Mouse (Mus musculus) liver, embryonic 14.5 days (tissue): ENCODE data around the gene Tesk1.

ENCODE experiments used
- CTCF ChIP-seq: IDR thresholded peaks from 2 replicates; pipeline ENCODE4 v1.5.1; 2016; ENCODE audit warnings: antibody characterized with exemption, low read depth, control low read depth
- EP300 ChIP-seq: IDR thresholded peaks from 2 replicates; pipeline ENCODE4 v1.6.1; 2016; ENCODE audit warnings: antibody characterized with exemption, low read depth

GRCm38 (mm10) chr4:43481894-43482456 lies 40.2 kb downstream of the Tesk1 start:
- TF ChIP-seq CTCF (no peak), EP300 (no peak)
